Mouse (Mus musculus) brain, embryonic 14.5 days (tissue): ENCODE measurements around the gene Gm10277.

ENCODE experiments used
- CTCF ChIP-seq: fragments of 200-500 bp; IDR thresholded peaks from 2 replicates; pipeline ENCODE4 v1.5.1; 2012; ENCODE audit warnings: inconsistent platforms, mild to moderate bottlenecking, moderate library complexity, borderline replicate concordance; ENCODE audit not compliant: insufficient read depth, insufficient read length; ENCODE audit errors: extremely low read depth
- POLR2A ChIP-seq: fragments of 200-500 bp; IDR thresholded peaks from 2 replicates; pipeline ENCODE4 v1.6.1; 2012; ENCODE audit warnings: mild to moderate bottlenecking, inconsistent platforms, borderline replicate concordance; ENCODE audit not compliant: poor library complexity, insufficient read depth, insufficient read length, severe bottlenecking; ENCODE audit errors: extremely low read depth

- no peak for TF ChIP-seq CTCF
- TF ChIP-seq POLR2A, result no peak
These were observed 38.6 kb downstream of the Gm10277 start for GRCm38 (mm10) chr11:77748996-77749395.
